Mouse (Mus musculus): ENCODE results near the gene Tnnc1. TPM values are rescaled to one million over a fixed set of nuclear protein-coding genes. Genes with fewer than 3 reads are reported as not detected.

Tnnc1 gene
- 100 to 1,000 TPM; 273 to 573 TPM for total RNA-seq (2021)
- long read RNA-seq, experiment 1, transcript Tnnc1-202 (6 exons, 721 nt): major isoform, 336 of 344 reads
- long read RNA-seq, experiment 1, partial matches to known transcripts: 2 of 344 reads
- long read RNA-seq, experiment 1, other reads (novel, unspliced or antisense): 3 of 344 reads
- long read RNA-seq, experiment 2, transcript Tnnc1-202 (6 exons, 721 nt): major isoform, 431 of 447 reads
- long read RNA-seq, experiment 2, transcript Tnnc1-203 (6 exons, 584 nt): minor isoform, 6 of 447 reads
- long read RNA-seq, experiment 2, partial matches to known transcripts: 4 of 447 reads
- long read RNA-seq, experiment 2, other reads (novel, unspliced or antisense): 6 of 447 reads

DNA sequence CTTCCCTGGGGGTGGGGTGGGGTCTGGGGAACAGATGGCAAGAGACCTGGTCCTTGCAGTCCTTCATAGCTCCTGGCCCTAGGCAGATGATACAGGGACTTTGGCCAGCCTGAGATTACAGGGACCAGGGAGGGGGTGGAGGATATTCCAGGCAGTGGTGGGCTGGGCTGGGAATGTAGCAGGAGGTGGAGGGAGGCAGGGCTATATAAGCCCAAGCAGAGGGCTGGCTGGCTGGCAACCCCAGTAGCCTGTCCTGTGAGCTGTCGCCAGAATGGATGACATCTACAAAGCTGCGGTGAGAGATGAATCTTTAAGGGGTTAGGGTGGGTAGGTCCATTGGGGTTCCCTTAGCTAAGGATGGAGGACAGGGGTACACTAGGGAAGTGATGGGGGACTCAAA is at the start of gene Tnnc1:
TSS of gene Tnnc1 (plus strand) at position 229 of the 400 bp plus-strand sequence.
- intact Hi-C loops (cut with DNase I; ENCODE audit: low total_unique reads): no loop called here
- DNase-seq: no peak

DNA sequence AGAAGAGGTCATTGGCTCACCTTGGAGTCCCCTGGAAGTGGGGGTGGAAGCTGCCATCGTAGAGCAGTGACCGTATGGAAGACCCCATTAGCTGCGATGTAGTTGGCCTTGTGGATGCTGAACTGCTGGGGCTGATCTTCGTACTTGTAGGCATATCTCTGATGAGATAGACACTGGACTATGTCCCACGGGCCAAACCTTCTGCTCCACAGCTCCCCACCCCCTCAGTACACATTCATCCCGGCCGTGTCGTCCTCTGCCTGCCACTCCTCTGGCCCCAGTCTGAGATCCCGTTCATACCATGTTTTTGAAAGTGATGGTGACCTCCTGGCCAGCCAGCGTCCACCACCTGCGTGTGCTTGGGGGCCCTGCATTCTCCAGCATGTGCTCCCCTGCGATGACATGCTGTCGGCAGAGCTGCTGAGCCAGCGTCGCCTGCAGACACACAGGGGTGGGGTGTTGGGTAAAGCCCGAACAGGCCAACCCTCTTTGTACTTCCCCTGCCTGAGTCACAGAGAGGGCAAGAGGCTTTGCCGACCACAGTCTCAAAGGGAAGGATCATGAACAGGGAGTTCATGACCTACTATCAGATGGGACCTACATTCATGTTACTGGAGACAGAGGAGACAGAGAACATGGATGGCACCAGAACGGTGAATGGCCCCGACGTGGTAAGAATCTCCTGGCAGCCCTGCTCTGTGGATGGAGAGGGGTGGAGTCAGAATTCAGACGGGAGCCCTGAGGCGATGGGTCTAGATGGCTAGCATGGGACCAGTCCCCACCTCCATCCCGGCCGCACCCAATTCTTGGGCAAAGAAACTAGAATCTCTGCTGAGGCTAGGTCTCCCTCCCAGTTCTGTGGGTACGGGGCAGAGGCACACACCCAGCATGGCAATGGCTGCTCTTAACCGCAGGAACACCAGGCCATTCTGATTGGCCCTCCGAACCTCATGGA is 47.6 kb upstream of the Tnnc1 start:
- intact Hi-C loops (cut with DNase I; ENCODE audit: low total_unique reads): no loop called here
- DNase-seq: no peak

DNA sequence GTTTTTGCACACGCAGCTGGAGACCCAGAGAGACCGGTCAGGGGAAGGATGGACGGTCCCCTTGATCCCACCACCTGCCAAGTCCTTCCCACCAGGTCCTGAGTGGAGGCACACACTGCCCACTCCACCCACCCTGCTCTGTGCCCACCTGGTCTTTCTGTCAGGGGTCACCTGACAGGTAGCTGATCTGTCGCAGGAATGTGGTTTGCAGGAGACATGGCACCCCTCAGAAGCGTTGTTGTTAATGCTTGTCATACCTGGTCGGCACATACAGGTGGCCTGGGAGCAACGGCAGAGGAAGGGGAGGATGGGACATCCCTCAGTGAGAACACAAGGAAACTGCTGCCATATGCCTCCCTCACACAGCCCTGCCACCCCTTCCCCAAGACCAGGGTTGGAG is 46.9 kb upstream of the Tnnc1 start:
- no peak for DNase-seq
- intact Hi-C loops (cut with DNase I; ENCODE audit: low total_unique reads): no loop called here

DNA sequence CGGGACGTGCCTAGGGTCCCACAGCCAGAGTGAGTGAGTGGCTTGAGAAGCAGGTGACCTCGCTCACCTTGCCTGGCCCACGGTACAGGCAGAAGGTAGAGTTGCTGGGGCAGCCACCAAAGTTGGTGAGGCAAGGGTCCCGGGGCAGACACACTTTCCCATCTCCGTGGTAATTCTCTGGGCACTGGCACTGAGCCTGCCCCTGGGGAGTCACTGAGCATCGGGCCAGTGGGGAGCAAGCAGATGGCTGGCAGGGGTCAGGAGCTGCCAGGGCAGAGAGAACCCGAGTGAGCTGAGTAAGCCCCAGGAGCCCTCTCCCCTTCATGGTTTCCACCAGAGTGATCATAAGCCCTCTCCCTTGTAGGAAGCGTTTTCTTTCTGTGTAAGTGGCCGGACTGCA is 46.5 kb upstream of the Tnnc1 start:
- intact Hi-C loops (cut with DNase I; ENCODE audit: low total_unique reads): no loop called here
- no peak for DNase-seq

DNA sequence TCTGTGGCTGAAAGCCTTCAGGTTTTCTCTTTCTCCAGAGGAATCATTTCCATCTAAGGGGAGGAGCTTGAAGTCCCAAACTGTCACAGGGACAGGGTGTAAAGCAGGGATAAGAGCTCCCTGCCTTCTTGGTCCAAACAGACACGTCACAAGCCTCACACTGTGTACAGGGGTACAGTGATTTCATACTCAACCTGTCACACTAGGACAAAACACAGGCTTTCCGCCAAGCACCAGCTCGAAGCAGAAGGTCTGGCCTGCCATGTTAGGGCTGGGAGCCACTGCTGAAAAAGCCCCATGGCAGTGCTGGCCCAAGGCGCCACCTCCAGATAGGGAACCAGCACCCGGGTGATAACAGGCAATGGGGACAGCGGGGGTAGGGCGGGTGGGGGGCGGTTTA is 44.0 kb upstream of the Tnnc1 start:
- intact Hi-C loops (cut with DNase I; ENCODE audit: low total_unique reads): no loop called here
- DNase-seq: no peak

DNA sequence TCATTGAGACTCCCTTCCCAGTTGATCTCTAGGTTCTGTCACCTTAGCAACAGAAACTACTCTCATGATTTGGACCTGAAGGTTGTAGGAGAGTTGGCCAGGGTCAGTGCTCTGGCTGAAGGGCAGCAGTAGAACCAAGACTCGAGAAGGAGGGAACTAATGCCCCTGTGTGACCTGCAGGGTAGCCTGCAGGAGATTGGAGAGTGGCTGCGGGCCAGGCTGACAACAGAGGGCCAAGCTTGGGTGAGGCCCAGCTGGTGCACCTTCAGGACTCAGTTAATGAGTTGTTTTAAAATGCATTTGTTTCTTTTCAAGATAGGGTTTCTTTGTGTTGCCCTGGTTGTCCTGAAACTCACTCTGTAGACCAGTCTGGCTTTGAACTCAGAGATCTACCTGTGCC is 43.1 kb upstream of the Tnnc1 start:
- DNase-seq: no peak
- intact Hi-C loops (cut with DNase I; ENCODE audit: low total_unique reads): no loop called here

DNA sequence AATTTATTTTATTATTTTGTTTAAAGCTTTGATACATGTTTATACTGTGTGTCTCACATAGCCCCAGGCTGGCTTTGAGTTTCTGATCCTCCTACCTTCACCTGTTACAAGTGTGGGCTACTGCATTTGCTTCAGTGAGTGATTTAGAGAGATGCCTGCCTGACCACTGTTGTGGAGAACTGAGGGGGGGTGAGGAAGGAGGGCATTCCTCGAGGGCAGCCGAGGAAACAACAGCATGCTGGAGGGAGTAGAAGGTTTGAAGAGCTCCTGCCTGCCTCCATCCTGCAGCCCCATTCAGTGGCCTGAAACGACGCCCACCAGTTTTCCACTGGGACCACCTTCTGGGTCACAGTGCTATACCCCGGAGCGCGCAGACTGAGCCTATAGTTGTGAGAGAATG is 42.7 kb upstream of the Tnnc1 start:
- intact Hi-C loops (cut with DNase I; ENCODE audit: low total_unique reads): no loop called here
- DNase-seq: no peak

DNA sequence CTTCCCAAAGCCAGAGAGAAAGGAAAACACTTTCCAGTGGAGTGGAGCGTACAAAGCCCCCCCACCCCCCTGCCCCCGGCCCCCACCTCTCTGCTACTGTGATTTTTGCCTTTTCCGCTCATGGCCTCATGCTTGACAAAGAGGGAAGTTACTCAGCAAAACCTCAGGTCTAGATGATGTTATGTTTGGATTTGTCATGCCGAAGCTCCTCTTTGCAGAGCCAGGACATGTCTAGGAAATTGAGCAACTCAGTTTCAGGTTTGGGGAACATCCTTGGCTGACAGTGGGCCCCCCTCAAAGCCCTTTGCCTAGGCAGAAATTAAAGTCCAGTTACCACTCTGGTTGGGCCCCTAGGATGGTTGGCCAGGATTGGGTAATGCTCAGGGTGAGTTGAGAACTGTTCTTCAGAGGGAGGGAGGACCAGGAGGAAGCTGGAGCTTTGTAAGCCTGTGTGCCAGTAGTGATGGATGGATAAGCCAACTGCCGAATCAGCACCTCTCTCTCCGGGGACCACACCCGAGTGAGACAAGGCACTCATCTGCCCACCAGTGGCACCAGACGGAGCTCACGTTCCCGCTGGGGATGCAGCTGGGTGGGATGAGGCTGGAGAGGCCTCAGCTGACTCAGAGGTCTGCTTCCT is 42.0 kb upstream of the Tnnc1 start:
- DNase-seq: no peak
- intact Hi-C loops (cut with DNase I; ENCODE audit: low total_unique reads): no loop called here

DNA sequence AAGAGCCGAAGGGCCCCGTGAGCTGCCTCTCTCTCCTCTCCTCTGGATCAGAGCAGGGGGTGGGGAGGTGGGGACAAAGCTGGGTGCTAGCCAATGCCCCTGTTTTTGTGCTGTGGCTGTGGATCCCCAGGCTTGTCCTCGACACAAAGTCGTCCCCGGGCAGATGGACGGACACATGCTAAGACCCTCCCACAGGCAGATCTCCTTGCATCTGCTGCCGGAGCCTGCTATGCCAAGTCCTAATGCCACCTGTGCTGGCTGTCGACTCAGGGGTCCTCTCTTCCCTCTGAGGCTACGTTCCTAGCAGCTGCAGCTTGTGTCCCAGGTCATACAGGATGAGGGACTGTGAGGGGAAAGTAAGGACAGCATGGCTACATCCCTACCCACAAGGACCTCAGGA is 41.3 kb upstream of the Tnnc1 start:
- intact Hi-C loops (cut with DNase I; ENCODE audit: low total_unique reads): no loop called here
- DNase-seq: no peak

DNA sequence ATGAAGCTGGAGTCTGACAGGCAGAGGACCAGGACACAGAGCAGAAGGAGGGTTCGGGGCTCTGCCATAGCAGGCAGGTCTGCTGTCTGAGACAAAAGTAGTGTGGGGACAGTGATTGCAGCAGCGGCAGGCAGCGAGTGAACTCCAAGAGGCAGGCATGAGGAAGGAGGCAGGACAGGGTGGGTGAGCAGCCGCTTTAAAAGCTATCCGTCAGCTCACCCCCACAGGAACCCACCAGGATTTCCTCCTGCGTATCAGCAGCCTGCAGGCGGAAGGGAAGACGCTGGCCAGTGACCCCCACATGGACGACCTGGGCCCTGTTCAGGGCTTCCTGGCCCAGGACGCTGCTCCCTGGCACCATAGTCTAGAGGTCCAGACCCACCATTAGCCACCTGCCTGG is 39.7 kb upstream of the Tnnc1 start, which contains the start of gene Stab1:
TSS of gene Stab1 (minus strand) at position 217 of the 400 bp plus-strand sequence.
- intact Hi-C loops (cut with DNase I; ENCODE audit: low total_unique reads): no loop called here
- peak; percentile 40 for DNase-seq

DNA sequence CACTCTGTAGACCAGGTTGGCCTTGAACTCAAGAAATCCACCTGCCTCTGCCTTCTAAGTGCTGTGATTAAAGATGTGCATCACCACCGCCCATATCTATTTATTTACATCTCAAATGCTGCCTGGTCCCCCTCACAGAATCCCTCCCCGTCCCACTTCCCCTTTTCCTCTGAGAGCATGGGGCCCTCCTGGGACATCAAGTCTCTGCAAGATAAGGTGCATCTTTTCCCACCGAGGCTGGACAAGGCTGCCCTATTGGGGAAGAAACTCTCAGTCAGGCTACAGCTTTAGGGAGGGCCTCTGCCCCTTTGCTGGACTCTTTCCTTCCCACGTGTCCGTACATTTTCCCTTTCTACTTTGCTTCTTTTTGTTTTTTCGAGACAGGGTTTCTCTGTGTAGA is 38.6 kb upstream of the Tnnc1 start:
- intact Hi-C loops (cut with DNase I; ENCODE audit: low total_unique reads): no loop called here
- no peak for DNase-seq

DNA sequence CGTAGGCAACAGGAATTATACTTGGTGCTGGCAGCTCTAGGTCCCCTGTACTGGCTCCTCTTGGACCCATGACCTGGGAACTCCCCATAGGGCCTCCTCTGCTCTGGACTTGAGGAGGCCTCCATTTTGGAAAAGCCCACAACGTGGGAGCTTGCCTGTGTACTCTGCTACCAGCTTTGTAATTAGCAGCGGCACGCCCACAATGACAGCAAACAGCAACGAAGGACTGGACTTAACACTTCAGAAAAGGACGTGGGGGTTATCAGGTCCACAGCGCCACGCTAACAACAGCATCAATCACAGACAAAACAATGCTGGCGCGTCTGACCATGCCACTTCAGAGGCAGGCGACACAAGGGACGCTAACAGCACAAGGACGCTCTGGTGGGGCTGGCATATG is 37.1 kb upstream of the Tnnc1 start:
- DNase-seq: no peak
- intact Hi-C loops (cut with DNase I; ENCODE audit: low total_unique reads): no loop called here

DNA sequence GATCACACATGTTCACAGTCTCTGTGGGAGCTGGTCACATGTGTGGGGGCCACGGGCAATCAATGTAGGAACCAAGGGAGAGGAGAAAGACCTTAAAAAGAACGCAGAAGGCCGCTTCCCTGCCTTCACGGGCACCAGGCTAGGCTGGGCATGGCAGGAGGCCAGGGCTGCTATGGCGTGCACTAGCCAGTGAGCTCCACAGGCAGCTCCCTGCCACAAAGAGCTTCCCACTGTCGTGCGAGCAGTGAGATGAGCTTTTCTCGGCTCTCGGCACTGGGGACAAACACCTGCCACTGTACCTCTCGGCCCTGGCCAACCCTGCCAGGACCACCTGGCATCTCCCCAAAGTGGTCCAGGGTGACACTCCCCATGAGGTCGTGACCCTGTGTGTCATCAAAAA is 36.7 kb upstream of the Tnnc1 start:
- no peak for DNase-seq
- intact Hi-C loops (cut with DNase I; ENCODE audit: low total_unique reads): no loop called here

DNA sequence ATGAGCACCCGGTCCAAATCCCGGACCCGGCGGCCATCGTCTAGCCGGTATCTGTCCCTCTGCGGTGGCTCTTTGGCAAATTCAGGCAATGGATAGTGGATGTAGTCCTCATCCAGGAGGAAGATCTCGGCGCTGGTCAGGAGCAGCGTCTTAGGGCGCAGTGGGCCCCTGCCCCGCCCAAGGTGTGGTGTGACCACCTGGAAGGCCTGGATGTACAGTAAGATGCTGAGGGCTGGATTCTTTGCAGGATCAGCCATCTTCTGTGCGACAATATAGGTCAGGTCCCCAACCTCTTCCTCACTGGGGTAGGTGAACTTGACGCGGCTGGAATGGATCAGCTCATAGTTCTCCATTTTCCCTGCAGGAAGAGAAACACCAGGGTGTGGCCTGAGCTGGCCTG is 36.3 kb upstream of the Tnnc1 start:
- no peak for DNase-seq
- intact Hi-C loops (cut with DNase I; ENCODE audit: low total_unique reads): no loop called here

DNA sequence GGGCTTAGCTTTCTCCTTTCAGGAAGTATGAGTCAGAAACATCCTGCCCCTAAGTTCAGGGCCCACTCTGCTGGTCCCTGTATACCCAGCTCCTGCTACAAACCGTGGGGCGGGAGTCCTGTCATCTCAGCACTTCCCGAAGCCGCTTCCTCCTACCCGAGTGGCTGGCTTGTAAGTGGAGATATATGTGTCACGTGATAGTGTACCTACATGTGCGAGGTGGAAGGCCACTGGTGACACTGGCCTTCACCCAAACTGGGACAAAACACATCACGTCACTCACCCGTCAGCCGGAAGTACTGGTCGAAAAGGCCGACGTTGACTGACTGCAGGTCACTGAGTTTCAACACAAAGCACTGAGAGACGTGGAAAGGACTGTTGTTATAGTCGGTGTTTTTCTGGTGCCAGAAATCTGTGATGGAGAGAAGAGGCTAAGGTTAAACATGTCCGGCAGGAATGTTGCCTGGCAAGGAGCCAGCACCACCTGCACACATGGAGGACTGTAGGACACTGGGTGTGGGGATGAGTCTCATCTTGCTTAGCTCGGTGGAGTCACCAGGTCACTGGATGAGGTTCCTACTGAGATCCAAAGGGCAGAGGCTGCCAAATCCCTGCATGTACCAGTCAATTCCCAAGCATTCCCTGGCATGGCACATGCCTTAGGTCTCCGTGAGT is 35.2 kb upstream of the Tnnc1 start:
- intact Hi-C loops (cut with DNase I; ENCODE audit: low total_unique reads): no loop called here
- no peak for DNase-seq

DNA sequence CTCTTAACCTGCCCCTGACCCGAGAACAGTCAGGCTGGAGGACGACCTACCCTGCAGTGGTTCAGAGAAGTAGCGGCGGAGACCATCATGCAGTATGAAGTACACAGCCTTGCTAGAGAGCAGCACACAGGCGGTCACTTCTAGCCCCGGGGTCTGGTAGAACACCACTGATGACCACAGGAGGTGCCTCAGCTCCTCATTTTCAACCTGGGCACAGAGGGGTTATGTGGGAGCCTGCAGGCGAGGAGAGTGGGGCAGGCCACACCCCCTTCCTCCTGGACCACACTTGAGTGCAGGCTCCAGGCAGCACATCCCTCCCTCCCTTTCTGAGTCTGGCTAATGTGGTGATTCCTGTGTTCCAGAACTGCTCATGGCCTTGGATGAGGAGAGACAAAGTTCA is 34.6 kb upstream of the Tnnc1 start:
- DNase-seq: no peak
- intact Hi-C loops (cut with DNase I; ENCODE audit: low total_unique reads): no loop called here

DNA sequence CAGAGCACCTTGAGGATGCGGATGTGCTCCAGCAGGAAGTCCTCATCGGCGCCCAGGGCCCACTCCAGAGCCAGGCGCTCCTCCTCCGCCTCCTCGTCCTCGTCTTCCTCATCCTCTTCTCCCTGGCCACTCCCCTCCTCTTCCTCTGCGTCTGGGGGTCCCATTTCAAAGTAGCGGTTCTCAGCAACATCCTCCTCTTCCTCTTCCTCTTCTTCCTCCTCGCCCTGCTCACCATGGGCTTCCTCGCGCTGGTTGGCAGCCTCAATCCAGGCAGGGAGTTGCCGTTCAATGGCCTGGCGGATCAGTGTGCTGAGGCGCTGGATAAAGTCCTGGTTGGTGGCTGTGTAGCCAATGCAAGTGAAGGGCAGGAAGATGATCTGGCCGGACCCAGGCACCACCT is 30.8 kb upstream of the Tnnc1 start:
- intact Hi-C loops (cut with DNase I; ENCODE audit: low total_unique reads): no loop called here
- DNase-seq: no peak

DNA sequence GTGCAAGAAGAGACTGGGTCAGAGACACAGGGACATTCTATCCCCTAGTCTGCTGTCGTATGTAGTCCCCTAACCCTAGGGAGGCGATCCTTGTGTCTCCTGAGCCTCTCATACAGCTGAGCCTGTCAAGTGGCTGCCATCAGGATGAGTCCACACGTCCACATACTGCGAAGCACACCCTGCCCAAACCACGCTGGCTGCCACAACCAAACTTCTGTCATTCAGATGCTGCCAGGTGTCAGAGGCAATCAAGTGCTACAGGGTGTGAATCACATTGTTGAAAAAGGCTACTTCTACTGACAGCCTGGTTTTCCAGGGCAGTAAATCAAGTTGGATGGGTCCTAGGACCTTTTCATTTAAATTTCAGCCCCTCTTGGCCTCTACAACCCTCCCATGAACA is 30.4 kb upstream of the Tnnc1 start:
- intact Hi-C loops (cut with DNase I; ENCODE audit: low total_unique reads): no loop called here

DNA sequence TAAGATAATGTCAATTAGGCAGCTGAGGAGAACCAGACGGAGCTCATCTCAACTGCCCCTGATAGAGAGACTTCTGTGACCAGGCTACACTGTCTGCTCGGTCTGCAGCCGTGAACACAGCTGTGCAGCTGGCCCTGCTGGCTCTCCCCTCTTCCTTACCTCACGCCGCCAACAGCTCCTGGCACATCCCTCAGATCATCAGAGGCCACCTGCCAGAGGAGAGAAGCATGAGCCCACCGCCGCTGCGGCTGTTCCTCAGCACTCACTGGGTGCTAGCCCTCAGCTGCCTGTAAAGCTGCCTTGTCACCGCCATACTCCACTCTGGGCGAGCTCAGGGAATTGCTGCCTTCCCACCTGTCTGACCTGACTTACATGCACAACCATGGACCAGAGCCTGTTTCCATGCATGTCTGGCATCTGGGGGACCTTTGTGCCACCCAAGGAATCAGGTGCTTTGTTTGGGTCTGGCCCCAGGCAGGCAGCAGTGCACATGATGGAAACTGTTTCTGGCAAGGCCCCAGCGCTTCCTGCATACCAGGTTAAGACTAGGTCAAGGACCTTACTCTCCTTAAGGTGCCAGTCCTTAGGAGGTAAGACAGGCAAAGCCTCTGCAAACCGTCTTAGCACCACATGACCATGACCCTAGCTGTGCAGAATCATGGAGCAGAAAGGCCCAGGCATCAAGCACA is 28.3 kb upstream of the Tnnc1 start:
- intact Hi-C loops (cut with DNase I; ENCODE audit: low total_unique reads): loop anchor here (10.0 kb wide), 1 partner anchor 45 kb away; the partner anchor contains the start of gene Nt5dc2
- DNase-seq: peak; percentile 68

More for the DNA sequence above, 30.4 kb upstream of the Tnnc1 start:
- no peak for DNase-seq
